8 mouse cellular contexts compared by ENCODE assay signal in genomic region chr15:102224992-102225617, GRCm38 (mm10). TPM values are rescaled to one million over a fixed set of nuclear protein-coding genes. Genes with fewer than 3 reads are reported as not detected.
DNase-seq lines count a peak whose midpoint lies in the region; ATAC-seq lines count a peak whose summit lies in the region.

No protein-coding gene starts in this region.

- H3K9ac ChIP-seq in lung, embryonic 15.5 days = no peak overlapping the region
- H3K9ac ChIP-seq in neural tube, embryonic 13.5 days = no peak overlapping the region

- H3K9me3 ChIP-seq in lung, embryonic 15.5 days = no peaks in the 10 kb centered on the region
- no peaks in the 10 kb centered on the region for H3K9me3 ChIP-seq in forebrain, embryonic 10.5 days
- H3K9me3 ChIP-seq in neural tube, embryonic 13.5 days = no peaks in the 10 kb centered on the region

- WGBS in lung, embryonic 15.5 days = 11% methylated on average over 21 of the region's 21 CpGs
- WGBS in forebrain, embryonic 10.5 days = 20% methylated on average over 21 of the region's 21 CpGs
- 23% methylated on average over 21 of the region's 21 CpGs for WGBS in neural tube, embryonic 13.5 days

- no peak overlapping the region for H3K27ac ChIP-seq in lung, embryonic 15.5 days
- peak overlapping the region; percentile 71 for H3K27ac ChIP-seq in forebrain, embryonic 10.5 days
- no peak overlapping the region for H3K27ac ChIP-seq in neural tube, embryonic 13.5 days (replicated peaks)

- DNase-seq in lung, postnatal 4 days = no peak
- no peak for DNase-seq in forebrain, embryonic 10.5 days (ENCODE audit: extremely low spot score, low spot score)
- peak; percentile 62 for DNase-seq in liver
- DNase-seq in cerebellum, adult 8-10 months = no peak
- no peak for DNase-seq in adrenal gland, adult 2 months
- no peak for DNase-seq in left cerebral cortex, adult 11 months (ENCODE audit: low spot score)

- no peaks in the 10 kb centered on the region for H3K36me3 ChIP-seq in lung, embryonic 15.5 days
- H3K36me3 ChIP-seq in forebrain, embryonic 10.5 days (replicated peaks) = no peaks in the 10 kb centered on the region
- H3K36me3 ChIP-seq in neural tube, embryonic 13.5 days = no peaks in the 10 kb centered on the region

- peaks cover 9% of the 10 kb centered on the region for H3K4me1 ChIP-seq in lung, embryonic 15.5 days
- peaks cover 19% of the 10 kb centered on the region for H3K4me1 ChIP-seq in forebrain, embryonic 10.5 days
- H3K4me1 ChIP-seq in neural tube, embryonic 13.5 days (replicated peaks) = peaks cover 18% of the 10 kb centered on the region

- no peak for ATAC-seq in lung, embryonic 15.5 days (ENCODE audit: borderline replicate concordance, extremely low read depth, low FRiP score, low TSS enrichment)
- ATAC-seq in neural tube, embryonic 13.5 days (ENCODE audit: low read depth) = no peak

- peaks cover 21% of the 10 kb centered on the region for H3K27me3 ChIP-seq in lung, embryonic 15.5 days
- peaks cover 45% of the 10 kb centered on the region for H3K27me3 ChIP-seq in forebrain, embryonic 10.5 days (ENCODE audit: poor library complexity, severe bottlenecking)
- H3K27me3 ChIP-seq in neural tube, embryonic 13.5 days = peaks cover 32% of the 10 kb centered on the region

- peak overlapping the region; percentile 86 for H3K4me2 ChIP-seq in lung, embryonic 15.5 days
- peak overlapping the region; percentile 79 for H3K4me2 ChIP-seq in neural tube, embryonic 13.5 days

- peak overlapping the region; percentile 40 for H3K4me3 ChIP-seq in lung, embryonic 15.5 days
- H3K4me3 ChIP-seq in forebrain, embryonic 10.5 days = peak overlapping the region; percentile 51
- peak overlapping the region; percentile 41 for H3K4me3 ChIP-seq in neural tube, embryonic 13.5 days

RNA-seq across cellular contexts. Expression of gene Itgb7, which starts 6.6 kb away (rescaled TPM):
- 2.0 and 3.2 TPM in 2 replicates for polyA plus RNA-seq in lung, embryonic 15.5 days (2015; fragmentation: Nextera tagmentation; extraction: Ambion mirVana)
- 0.42 and 0.55 TPM in 2 replicates for polyA plus RNA-seq in forebrain, embryonic 10.5 days (2016; fragmentation: Nextera tagmentation; extraction: Ambion mirVana)
- polyA plus RNA-seq in neural tube, embryonic 13.5 days (2015; fragmentation: Nextera tagmentation; extraction: Ambion mirVana) = 0.30 and 1.7 TPM in 2 replicates
- 1 to 10 TPM; 2.0 to 4.7 TPM for total RNA-seq in adrenal gland, adult 2 months (2021)
- polyA plus RNA-seq in adrenal gland, adult 2 months (2012; rRNA removed) = 2.3 and 2.4 TPM in 2 replicates

RNA-seq across cellular contexts. Expression of gene Csad, which starts 20.6 kb away (rescaled TPM):
- 74.1 and 78.1 TPM in 2 replicates for polyA plus RNA-seq in lung, embryonic 15.5 days (2015; fragmentation: Nextera tagmentation; extraction: Ambion mirVana)
- polyA plus RNA-seq in forebrain, embryonic 10.5 days (2016; fragmentation: Nextera tagmentation; extraction: Ambion mirVana) = 36.0 and 39.9 TPM in 2 replicates
- 35.9 and 38.8 TPM in 2 replicates for polyA plus RNA-seq in neural tube, embryonic 13.5 days (2015; fragmentation: Nextera tagmentation; extraction: Ambion mirVana)
- 100 to 1,000 TPM in 1 of 2 experiments, 10 to 100 TPM in 1; 71.2 to 106 TPM for total RNA-seq in adrenal gland, adult 2 months (2021)
- polyA plus RNA-seq in adrenal gland, adult 2 months (2012; rRNA removed) = 128 and 216 TPM in 2 replicates

RNA-seq across cellular contexts. Expression of gene Zfp740, which starts 22.1 kb away (rescaled TPM):
- polyA plus RNA-seq in lung, embryonic 15.5 days (2015; fragmentation: Nextera tagmentation; extraction: Ambion mirVana) = 60.7 and 67.1 TPM in 2 replicates
- 71.7 and 72.7 TPM in 2 replicates for polyA plus RNA-seq in forebrain, embryonic 10.5 days (2016; fragmentation: Nextera tagmentation; extraction: Ambion mirVana)
- 64.8 and 67.9 TPM in 2 replicates for polyA plus RNA-seq in neural tube, embryonic 13.5 days (2015; fragmentation: Nextera tagmentation; extraction: Ambion mirVana)
- total RNA-seq in adrenal gland, adult 2 months (2021) = 10 to 100 TPM; 48.6 to 60.7 TPM
- polyA plus RNA-seq in adrenal gland, adult 2 months (2012; rRNA removed) = 13.9 and 14.4 TPM in 2 replicates

RNA-seq across cellular contexts. Expression of gene Rarg, which starts 32.2 kb away (rescaled TPM):
- 43.7 and 43.8 TPM in 2 replicates for polyA plus RNA-seq in lung, embryonic 15.5 days (2015; fragmentation: Nextera tagmentation; extraction: Ambion mirVana)
- 27.5 and 31.3 TPM in 2 replicates for polyA plus RNA-seq in forebrain, embryonic 10.5 days (2016; fragmentation: Nextera tagmentation; extraction: Ambion mirVana)
- polyA plus RNA-seq in neural tube, embryonic 13.5 days (2015; fragmentation: Nextera tagmentation; extraction: Ambion mirVana) = 8.5 and 12.5 TPM in 2 replicates
- total RNA-seq in adrenal gland, adult 2 months (2021) = 10 to 100 TPM; 21.0 to 35.8 TPM
- 29.9 and 32.4 TPM in 2 replicates for polyA plus RNA-seq in adrenal gland, adult 2 months (2012; rRNA removed)

RNA-seq across cellular contexts. Expression of gene Gm9918, which starts 45.3 kb away (rescaled TPM):
- polyA plus RNA-seq in lung, embryonic 15.5 days (2015; fragmentation: Nextera tagmentation; extraction: Ambion mirVana) = 0.53 and 0.57 TPM in 2 replicates
- polyA plus RNA-seq in forebrain, embryonic 10.5 days (2016; fragmentation: Nextera tagmentation; extraction: Ambion mirVana) = 0.48 and 0.76 TPM in 2 replicates
- 0.14 TPM in 1 of 2 replicates, not detected in the other for polyA plus RNA-seq in neural tube, embryonic 13.5 days (2015; fragmentation: Nextera tagmentation; extraction: Ambion mirVana)
- not detected for total RNA-seq in adrenal gland, adult 2 months (2021)
- polyA plus RNA-seq in adrenal gland, adult 2 months (2012; rRNA removed) = 0.47 and 0.87 TPM in 2 replicates
